Mouse (Mus musculus) kidney, postnatal 4 days (tissue): ENCODE results near the gene Cfdp1.
A peak's percentile ranks its signal among the peaks of the same experiment; 100 is the strongest.

Source experiments
- DNase-seq, 2 experiments: peaks; one replicate each; pipeline ENCODE4 v3.0.0; 2021; ENCODE audit warnings: mixed read lengths in 2 of 2

The Cfdp1 gene

GRCm38 (mm10) chr8:111793324-111793917, 60.7 kb downstream of the Cfdp1 start:
- no peak for DNase-seq

GRCm38 (mm10) chr8:111789639-111790038, 64.5 kb downstream of the Cfdp1 start:
- no peak for DNase-seq

GRCm38 (mm10) chr8:111789200-111789599, 64.9 kb downstream of the Cfdp1 start:
- DNase-seq: no peak

- DNase-seq: no peak
Observed at GRCm38 (mm10) chr8:111788497-111788896, 65.6 kb downstream of the Cfdp1 start.

GRCm38 (mm10) chr8:111788085-111788484, 66.0 kb downstream of the Cfdp1 start:
- no peak for DNase-seq

GRCm38 (mm10) chr8:111787683-111788082, 66.4 kb downstream of the Cfdp1 start:
- DNase-seq: peak in 1 of 2 experiments; percentile 16

GRCm38 (mm10) chr8:111786701-111787588, 67.1 kb downstream of the Cfdp1 start:
- DNase-seq: no peak

GRCm38 (mm10) chr8:111786116-111786515, 68.0 kb downstream of the Cfdp1 start:
- no peak for DNase-seq

- DNase-seq: no peak
Observed at GRCm38 (mm10) chr8:111782671-111783394, 71.3 kb downstream of the Cfdp1 start.

GRCm38 (mm10) chr8:111782161-111782560, 71.9 kb downstream of the Cfdp1 start:
- DNase-seq: no peak

- no peak for DNase-seq
Observed at GRCm38 (mm10) chr8:111780697-111781424, 73.2 kb downstream of the Cfdp1 start.

- DNase-seq: peak in 1 of 2 experiments; percentile 50
Observed at GRCm38 (mm10) chr8:111779690-111780089, 74.4 kb downstream of the Cfdp1 start.

GRCm38 (mm10) chr8:111778801-111779200, 75.3 kb downstream of the Cfdp1 start:
- DNase-seq: no peak

GRCm38 (mm10) chr8:111776492-111776891, 77.6 kb downstream of the Cfdp1 start:
- no peak for DNase-seq

GRCm38 (mm10) chr8:111775766-111776165, 78.3 kb downstream of the Cfdp1 start:
- no peak for DNase-seq

- no peak for DNase-seq
Observed at GRCm38 (mm10) chr8:111773476-111773875, 80.6 kb downstream of the Cfdp1 start.

GRCm38 (mm10) chr8:111773057-111773456, 81.0 kb downstream of the Cfdp1 start:
- DNase-seq: no peak

- DNase-seq: no peak
Observed at GRCm38 (mm10) chr8:111772083-111772482, 82.0 kb downstream of the Cfdp1 start.

- no peak for DNase-seq
Observed at GRCm38 (mm10) chr8:111771625-111772020, 82.5 kb downstream of the Cfdp1 start.

GRCm38 (mm10) chr8:111770958-111771624, 83.0 kb downstream of the Cfdp1 start:
- DNase-seq: no peak

GRCm38 (mm10) chr8:111769764-111770428, 84.2 kb downstream of the Cfdp1 start:
- peak; percentile 52 to 67 for DNase-seq

- no peak for DNase-seq
Observed at GRCm38 (mm10) chr8:111769296-111769695, 84.8 kb downstream of the Cfdp1 start.
